26 mouse cellular contexts compared by ENCODE assay signal in genomic region chr1:27616250-27616649, GRCm38 (mm10).
DNase-seq lines count a peak whose midpoint lies in the region; ATAC-seq and TF ChIP-seq lines count a peak whose summit lies in the region.
"Had no signal": no experiment of that assay in that cellular context is flagged by ENCODE, and none has a peak within 500 bp of the region (broad histone marks: within the 10 kb centered on the region; RNA-seq: fewer than 3 reads in every experiment).

No protein-coding gene starts in this region.

- TF ChIP-seq POLR2A in brain, embryonic 14.5 days (IDR thresholded peaks at IDR 0.05; ENCODE audit: borderline replicate concordance, extremely low read depth, insufficient read depth, insufficient read length, poor library complexity, severe bottlenecking) = no peak

- H3K4me1 ChIP-seq in forebrain, embryonic 13.5 days = no peaks in the 10 kb centered on the region
- no peaks in the 10 kb centered on the region for H3K4me1 ChIP-seq in forebrain, embryonic 12.5 days
- no peaks in the 10 kb centered on the region for H3K4me1 ChIP-seq in forebrain, embryonic 16.5 days (replicated peaks; ENCODE audit: control insufficient read depth, insufficient read depth, low read length)
- H3K4me1 ChIP-seq in forebrain, embryonic 15.5 days = no peaks in the 10 kb centered on the region
- no peaks in the 10 kb centered on the region for H3K4me1 ChIP-seq in hindbrain, postnatal 0 days (ENCODE audit: insufficient read depth, low read length)
- H3K4me1 ChIP-seq in hindbrain, embryonic 11.5 days (replicated peaks; ENCODE audit: control insufficient read depth, insufficient read depth, low read length) = no peaks in the 10 kb centered on the region
- H3K4me1 ChIP-seq: embryonic facial prominence, embryonic 13.5 days; embryonic facial prominence, embryonic 15.5 days had no signal

- ATAC-seq in forebrain, embryonic 13.5 days = peak; percentile 45; the same call in 1 of the 2 replicates
- no peak for ATAC-seq in forebrain, embryonic 12.5 days (ENCODE audit: low FRiP score)
- peak; percentile 63 for ATAC-seq in forebrain, embryonic 16.5 days
- no peak; the same call in 1 of the 2 replicates for ATAC-seq in forebrain, embryonic 15.5 days (replicated peaks)
- ATAC-seq in hindbrain, postnatal 0 days = no peak
- no peak for ATAC-seq in hindbrain, embryonic 11.5 days (ENCODE audit: low FRiP score)
- ATAC-seq: activated CD4-positive, CD25-positive, alpha-beta regulatory T cell, adult 4 months; CD4-positive, CD25-positive, alpha-beta regulatory T cell, adult 4 months; Patski had no signal

- no peak overlapping the region for H3K4me3 ChIP-seq in forebrain, embryonic 13.5 days
- H3K4me3 ChIP-seq in forebrain, embryonic 12.5 days (replicated peaks) = no peak overlapping the region
- no peak overlapping the region for H3K4me3 ChIP-seq in forebrain, embryonic 16.5 days (replicated peaks; ENCODE audit: low read length)
- no peak overlapping the region for H3K4me3 ChIP-seq in forebrain, embryonic 15.5 days
- no peak overlapping the region for H3K4me3 ChIP-seq in hindbrain, postnatal 0 days (ENCODE audit: low read length)
- no peak overlapping the region for H3K4me3 ChIP-seq in hindbrain, embryonic 11.5 days (ENCODE audit: low read depth, low read length)
- H3K4me3 ChIP-seq: embryonic facial prominence, embryonic 13.5 days; embryonic facial prominence, embryonic 15.5 days; erythroblast, embryonic 14.5 days had no signal

- no peak for TF ChIP-seq CTCF in hindbrain, postnatal 0 days (IDR thresholded peaks at IDR 0.05; ENCODE audit: low read depth)
- TF ChIP-seq CTCF in brain, embryonic 14.5 days (IDR thresholded peaks at IDR 0.05; ENCODE audit: borderline replicate concordance, extremely low read depth, insufficient read depth, insufficient read length) = no peak

- no peak overlapping the region for H3K9ac ChIP-seq in forebrain, embryonic 13.5 days
- no peak overlapping the region for H3K9ac ChIP-seq in forebrain, embryonic 12.5 days
- H3K9ac ChIP-seq in forebrain, embryonic 16.5 days (replicated peaks; ENCODE audit: low read depth, low read length) = no peak overlapping the region
- H3K9ac ChIP-seq in forebrain, embryonic 15.5 days (replicated peaks) = no peak overlapping the region
- H3K9ac ChIP-seq in hindbrain, postnatal 0 days (replicated peaks; ENCODE audit: low read length) = no peak overlapping the region
- no peak overlapping the region for H3K9ac ChIP-seq in hindbrain, embryonic 11.5 days (ENCODE audit: low read depth, low read length)
- H3K9ac ChIP-seq: embryonic facial prominence, embryonic 13.5 days; embryonic facial prominence, embryonic 15.5 days had no signal

- H3K4me2 ChIP-seq in forebrain, embryonic 13.5 days = no peak overlapping the region
- no peak overlapping the region for H3K4me2 ChIP-seq in forebrain, embryonic 12.5 days
- no peak overlapping the region for H3K4me2 ChIP-seq in forebrain, embryonic 16.5 days (ENCODE audit: low read length)
- no peak overlapping the region for H3K4me2 ChIP-seq in forebrain, embryonic 15.5 days (replicated peaks)
- no peak overlapping the region for H3K4me2 ChIP-seq in hindbrain, postnatal 0 days (ENCODE audit: low read depth, low read length)
- H3K4me2 ChIP-seq in hindbrain, embryonic 11.5 days (replicated peaks; ENCODE audit: low read depth, low read length) = no peak overlapping the region
- H3K4me2 ChIP-seq: embryonic facial prominence, embryonic 13.5 days; embryonic facial prominence, embryonic 15.5 days had no signal

- H3K9me3 ChIP-seq in forebrain, embryonic 13.5 days (replicated peaks) = no peaks in the 10 kb centered on the region
- H3K9me3 ChIP-seq in forebrain, embryonic 12.5 days = no peaks in the 10 kb centered on the region
- no peaks in the 10 kb centered on the region for H3K9me3 ChIP-seq in forebrain, embryonic 16.5 days (ENCODE audit: control insufficient read depth, low read length)
- H3K9me3 ChIP-seq in forebrain, embryonic 15.5 days = no peaks in the 10 kb centered on the region
- H3K9me3 ChIP-seq in hindbrain, postnatal 0 days (ENCODE audit: low read length) = no peaks in the 10 kb centered on the region
- H3K9me3 ChIP-seq in hindbrain, embryonic 11.5 days (ENCODE audit: control insufficient read depth, low read length) = no peaks in the 10 kb centered on the region
- H3K9me3 ChIP-seq: embryonic facial prominence, embryonic 13.5 days; embryonic facial prominence, embryonic 15.5 days; G1E had no signal

- H3K27ac ChIP-seq in forebrain, embryonic 13.5 days = no peak overlapping the region
- H3K27ac ChIP-seq in forebrain, embryonic 12.5 days = no peak overlapping the region
- no peak overlapping the region for H3K27ac ChIP-seq in forebrain, embryonic 16.5 days (ENCODE audit: low read length)
- no peak overlapping the region for H3K27ac ChIP-seq in forebrain, embryonic 15.5 days (replicated peaks)
- H3K27ac ChIP-seq in hindbrain, postnatal 0 days = no peak overlapping the region
- H3K27ac ChIP-seq in hindbrain, embryonic 11.5 days (ENCODE audit: low read depth, low read length) = no peak overlapping the region
- H3K27ac ChIP-seq: embryonic facial prominence, embryonic 13.5 days; embryonic facial prominence, embryonic 15.5 days had no signal

- DNase-seq in hindbrain, postnatal 0 days (ENCODE audit: low spot score) = peak; percentile 3
- DNase-seq in hindbrain, embryonic 11.5 days (ENCODE audit: low spot score) = no peak
- DNase-seq in brain, embryonic 14.5 days (ENCODE audit: low read depth) = peak; percentile 76
- DNase-seq: adrenal gland, adult 8-10 months; adrenal gland, postnatal 14 days; adrenal gland, postnatal 36 days; B cell, adult 2 months; cerebellum, adult 11 months; cerebellum, adult 18-20 months; cerebellum, adult 8-10 months; cerebellum, adult 9-11 months; cerebellum, postnatal 14 days; cerebellum, postnatal 36 days; embryo, embryonic 11 days had no signal

- H3K27me3 ChIP-seq in forebrain, embryonic 13.5 days = no peaks in the 10 kb centered on the region
- no peaks in the 10 kb centered on the region for H3K27me3 ChIP-seq in forebrain, embryonic 12.5 days
- no peaks in the 10 kb centered on the region for H3K27me3 ChIP-seq in forebrain, embryonic 16.5 days (replicated peaks; ENCODE audit: control insufficient read depth, insufficient read depth, low read length)
- H3K27me3 ChIP-seq in forebrain, embryonic 15.5 days = no peaks in the 10 kb centered on the region
- no peaks in the 10 kb centered on the region for H3K27me3 ChIP-seq in hindbrain, postnatal 0 days (ENCODE audit: insufficient read depth, low read length)
- H3K27me3 ChIP-seq in hindbrain, embryonic 11.5 days (ENCODE audit: control insufficient read depth, insufficient read depth, low read length) = no peaks in the 10 kb centered on the region
- H3K27me3 ChIP-seq: CH12.LX; embryonic facial prominence, embryonic 13.5 days; embryonic facial prominence, embryonic 15.5 days; Patski had no signal

- no peaks in the 10 kb centered on the region for H3K36me3 ChIP-seq in forebrain, embryonic 13.5 days (ENCODE audit: poor library complexity, severe bottlenecking)
- no peaks in the 10 kb centered on the region for H3K36me3 ChIP-seq in forebrain, embryonic 12.5 days (replicated peaks)
- no peaks in the 10 kb centered on the region for H3K36me3 ChIP-seq in forebrain, embryonic 16.5 days (ENCODE audit: control insufficient read depth, insufficient read depth)
- H3K36me3 ChIP-seq in forebrain, embryonic 15.5 days = no peaks in the 10 kb centered on the region
- H3K36me3 ChIP-seq in hindbrain, postnatal 0 days (ENCODE audit: insufficient read depth, low read length) = no peaks in the 10 kb centered on the region
- H3K36me3 ChIP-seq in hindbrain, embryonic 11.5 days (ENCODE audit: control insufficient read depth, insufficient read depth, low read length) = no peaks in the 10 kb centered on the region
- H3K36me3 ChIP-seq: embryonic facial prominence, embryonic 13.5 days; embryonic facial prominence, embryonic 15.5 days; G1E had no signal

Comparison
In these comparisons a context has a peak if more than half of its experiments do, and no peak if none do; other contexts are left out.
1. ATAC-seq: peak in forebrain, embryonic 13.5 days (single experiment) and forebrain, embryonic 16.5 days (single experiment); none in forebrain, embryonic 12.5 days (single experiment), forebrain, embryonic 15.5 days (single experiment), hindbrain, postnatal 0 days (single experiment) and hindbrain, embryonic 11.5 days (single experiment).